Mouse (Mus musculus) yolk sac, embryonic 10.5 days (tissue): Measurements from ENCODE around the gene Ankrd63.
"Not testable (repeated sequence)": the region's sequence is repeated elsewhere in the genome, so short reads cannot be mapped to it uniquely, and the experiment has no call there.

Experiments used
- DNase-seq: peaks from one replicate; pipeline ENCODE4 v3.0.0-alpha.2; 2017; ENCODE audit warnings: low spot score

Ankrd63 gene

GRCm38 (mm10) chr2:118662902-118663803, 40.6 kb downstream of the Ankrd63 start, which contains the start of gene Pak6:
Gene Pak6 (plus strand): TSS chr2:118663303.
- DNase-seq: no peak

- peak; percentile 63 for DNase-seq
Measured at GRCm38 (mm10) chr2:118661891-118662290, 41.9 kb downstream of the Ankrd63 start.

DNA sequence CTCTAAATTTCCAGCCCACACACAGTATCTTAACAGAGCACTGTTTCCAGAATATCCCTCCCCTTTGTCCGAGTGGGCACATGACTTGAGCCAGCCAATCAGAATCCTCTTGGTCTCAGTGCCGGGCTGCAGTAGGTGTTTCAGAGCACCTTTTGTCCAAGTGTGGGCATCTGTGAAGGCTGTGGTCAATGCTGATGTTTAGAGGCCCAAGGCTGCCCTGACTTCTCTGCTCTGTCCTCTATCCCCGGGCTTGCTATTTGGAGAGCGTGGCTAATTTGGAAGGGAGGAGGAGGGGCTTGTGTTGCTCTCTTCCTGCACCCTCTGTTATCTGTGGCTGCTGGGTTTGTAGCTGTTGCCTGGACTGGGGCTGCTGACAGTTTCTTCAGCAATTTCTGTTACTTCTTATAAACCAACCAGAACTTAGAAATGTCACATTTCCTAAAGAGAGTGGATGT, 43.7 kb downstream of the Ankrd63 start:
- DNase-seq: peak; percentile 74

GRCm38 (mm10) chr2:118659493-118659892, 44.3 kb downstream of the Ankrd63 start:
- DNase-seq: no peak

DNA sequence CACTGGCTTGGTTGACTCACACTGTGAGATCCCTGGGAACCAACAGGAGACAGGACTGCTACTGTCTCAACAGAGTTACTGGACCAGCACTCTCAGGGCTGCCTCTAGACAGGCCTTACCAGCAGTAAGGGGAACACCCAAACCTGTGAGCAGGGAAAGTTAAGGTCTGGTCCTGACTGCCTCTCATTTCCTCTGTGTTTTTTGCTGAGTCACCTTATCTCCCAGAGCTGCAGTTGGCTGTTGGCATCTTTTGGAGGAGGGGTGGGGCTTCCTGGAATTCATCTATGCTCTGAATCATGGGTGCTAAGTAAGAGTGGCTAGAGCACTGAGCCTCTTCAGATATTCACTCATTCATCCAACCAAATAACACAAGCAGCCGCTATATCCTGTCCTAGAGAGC, 44.7 kb downstream of the Ankrd63 start:
- peak; percentile 72 for DNase-seq

DNA sequence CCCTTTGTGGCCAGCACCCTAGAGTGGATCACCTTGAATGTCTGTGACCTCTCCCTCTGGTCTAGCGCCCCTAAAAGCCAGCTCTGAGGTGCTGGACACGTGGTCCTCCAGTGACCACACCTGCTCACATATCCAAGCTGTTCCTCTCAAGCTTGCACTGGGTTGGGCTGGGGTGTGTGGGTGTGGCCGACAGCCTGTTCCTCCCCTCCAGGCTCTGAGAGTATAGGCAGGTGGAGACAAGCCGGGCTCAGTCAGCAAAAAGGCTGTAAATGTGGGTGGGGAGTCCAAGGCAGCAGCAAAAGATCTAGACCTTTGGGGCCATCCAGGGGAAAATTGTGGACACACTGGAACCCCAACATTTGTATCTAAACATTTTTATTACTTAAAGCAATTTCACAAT, 45.3 kb downstream of the Ankrd63 start:
- DNase-seq: peak; percentile 77

GRCm38 (mm10) chr2:118656688-118657281, 47.0 kb downstream of the Ankrd63 start:
- peak; percentile 79 for DNase-seq

- not testable (repeated sequence) for DNase-seq
Measured at GRCm38 (mm10) chr2:118650697-118651096, 53.1 kb downstream of the Ankrd63 start.
